Mouse (Mus musculus) lung, postnatal 0 days (tissue): ENCODE results near the gene Amigo1.

Experiments used
- CTCF ChIP-seq: IDR thresholded peaks from 2 replicates; pipeline ENCODE4 v1.5.1; 2016; ENCODE audit warnings: antibody characterized with exemption, mild to moderate bottlenecking
- EP300 ChIP-seq: IDR thresholded peaks from 2 replicates; pipeline ENCODE4 v1.6.1; 2016; ENCODE audit warnings: antibody characterized with exemption, mild to moderate bottlenecking, control low read depth

- TF ChIP-seq CTCF: no peak
- TF ChIP-seq EP300: no peak
Measured at GRCm38 (mm10) chr3:108187111-108187795, 1.1 kb downstream of the Amigo1 start.
